Mouse (Mus musculus) adrenal gland, adult 18-20 months (tissue): ENCODE measurements around the gene Eps8. TPM values are rescaled to one million over a fixed set of nuclear protein-coding genes. Genes with fewer than 3 reads are reported as not detected.

Source experiments
- DNase-seq, 2 experiments: peaks; one replicate each; pipeline ENCODE4 v3.0.0; 2021 to 2022; ENCODE audit warnings: low spot score in 2 of 2
- total RNA-seq, 2 experiments: library from RNA; stranded (reverse); gene quantifications; 1 replicate in 1 of 2; 2 replicates in 1 of 2; pipeline ENCODE4 v1.2.3; 2021

The Eps8 gene
- total RNA-seq, 2 experiments from 2014 or later: 19.5 to 20.9 TPM

DNA sequence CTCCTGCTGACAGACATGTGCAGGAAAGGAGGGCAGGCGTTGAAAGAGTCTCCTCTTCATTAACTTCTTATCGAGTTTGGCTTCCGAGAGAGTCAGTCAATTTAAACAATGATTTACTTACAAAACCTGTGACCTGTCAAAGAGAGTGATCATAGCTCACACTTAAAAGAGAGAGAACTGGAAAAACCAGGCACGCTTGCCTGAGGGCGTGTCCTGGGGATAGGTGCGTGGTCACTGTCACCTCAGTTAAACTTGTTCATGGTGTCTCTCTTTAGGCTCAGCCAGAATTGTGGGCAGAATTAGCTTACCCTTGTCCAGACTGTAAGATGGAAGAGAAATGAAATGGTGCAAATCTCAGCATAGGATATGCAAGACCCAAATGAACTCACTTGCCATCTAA, 26.0 kb downstream of the Eps8 start:
- DNase-seq: no peak

DNA sequence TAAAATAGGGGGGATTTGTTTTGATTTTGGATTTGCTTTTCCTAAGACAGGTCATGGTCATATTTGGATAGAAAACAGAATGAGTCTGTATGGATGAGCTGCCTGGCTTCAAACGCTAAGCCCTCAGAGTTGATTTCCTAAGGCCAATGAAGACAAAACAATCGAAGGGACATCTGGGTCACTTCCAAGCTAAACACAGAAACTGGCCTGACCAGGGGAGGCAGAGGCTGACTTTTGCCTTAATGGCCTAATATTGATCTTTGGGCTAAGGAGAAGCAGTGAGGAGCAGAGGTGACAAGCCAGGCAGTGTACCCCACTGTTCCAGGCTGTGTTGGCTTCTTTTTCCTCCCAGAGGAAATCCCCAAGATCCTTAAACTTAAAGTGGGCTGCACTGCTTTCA, 33.7 kb downstream of the Eps8 start:
- no peak for DNase-seq

DNA sequence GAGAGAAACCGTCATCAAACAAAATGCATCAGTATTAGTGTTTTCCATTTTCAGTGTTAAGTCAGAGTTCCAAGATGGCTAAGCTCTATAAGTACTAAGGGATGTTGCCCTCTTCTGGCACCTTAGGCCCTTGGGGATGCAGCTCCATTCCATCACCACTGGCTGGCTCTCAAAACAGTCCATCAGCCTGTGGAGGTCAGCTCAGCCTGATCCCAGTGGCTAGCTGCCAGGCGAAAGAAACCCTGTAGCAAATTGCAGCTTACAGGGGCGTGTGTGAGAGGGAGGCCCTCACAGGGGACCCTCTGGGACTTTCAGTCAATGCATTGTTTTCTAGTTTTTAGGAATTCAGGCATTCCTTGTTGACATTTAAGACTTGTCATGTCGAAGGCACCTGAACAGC, 40.8 kb downstream of the Eps8 start:
- DNase-seq: no peak

DNA sequence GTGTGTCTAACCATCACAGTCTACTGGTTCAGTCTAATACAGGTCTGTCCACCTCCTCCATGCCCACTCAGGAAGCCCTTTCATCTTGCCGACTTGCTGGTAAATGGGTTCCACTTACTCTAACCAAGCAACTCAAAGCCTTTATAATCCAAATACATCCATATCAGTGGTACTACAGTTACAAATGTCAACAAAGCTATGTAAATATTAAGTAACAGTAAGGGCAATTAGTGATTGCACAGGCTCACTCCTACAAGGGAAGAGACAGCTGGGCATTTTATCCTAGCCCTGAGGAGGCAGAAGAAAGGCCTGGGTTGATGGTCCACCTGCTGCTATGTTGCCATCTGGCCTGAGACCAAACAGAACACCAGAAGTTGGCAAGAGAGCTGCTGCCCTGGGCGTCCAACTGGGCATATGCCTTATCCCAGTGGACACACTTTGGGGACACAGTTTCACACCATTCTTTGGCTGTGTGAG, 42.6 kb downstream of the Eps8 start:
- no peak for DNase-seq

DNA sequence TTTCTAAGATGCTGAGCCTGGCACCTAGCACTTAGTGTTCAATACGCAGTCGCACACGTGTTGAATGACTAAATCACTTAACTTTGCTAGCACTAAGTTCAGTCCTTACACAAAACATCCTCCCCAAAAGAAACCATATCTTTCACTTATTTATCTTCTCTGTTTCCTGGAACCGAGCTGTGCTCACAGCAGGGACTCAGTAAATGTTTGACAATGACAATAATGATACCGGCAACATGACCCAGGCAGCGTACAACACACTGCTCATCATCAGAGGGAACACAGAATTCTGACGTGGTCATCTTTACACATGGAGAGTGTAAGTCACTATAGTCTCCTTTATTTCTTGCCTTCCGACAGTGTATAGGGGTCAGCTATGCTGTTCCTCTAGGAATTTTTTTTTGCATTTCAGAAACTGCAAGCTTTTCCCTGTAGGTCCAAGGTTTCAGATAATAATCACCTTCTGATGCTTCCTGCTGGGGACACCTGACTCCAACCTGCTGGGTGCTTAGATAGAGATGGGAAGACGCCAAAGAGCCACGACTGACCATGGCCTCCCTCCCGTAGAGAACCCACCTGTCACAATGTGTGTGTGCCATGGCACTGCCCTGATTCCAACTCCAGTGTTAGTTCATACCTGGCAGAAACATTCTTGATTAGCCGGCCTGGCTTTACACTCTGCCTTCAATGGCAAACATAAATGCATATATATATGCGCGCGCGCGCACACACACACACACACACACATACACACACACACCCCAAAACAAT, 46.3 kb downstream of the Eps8 start:
- no peak for DNase-seq

DNA sequence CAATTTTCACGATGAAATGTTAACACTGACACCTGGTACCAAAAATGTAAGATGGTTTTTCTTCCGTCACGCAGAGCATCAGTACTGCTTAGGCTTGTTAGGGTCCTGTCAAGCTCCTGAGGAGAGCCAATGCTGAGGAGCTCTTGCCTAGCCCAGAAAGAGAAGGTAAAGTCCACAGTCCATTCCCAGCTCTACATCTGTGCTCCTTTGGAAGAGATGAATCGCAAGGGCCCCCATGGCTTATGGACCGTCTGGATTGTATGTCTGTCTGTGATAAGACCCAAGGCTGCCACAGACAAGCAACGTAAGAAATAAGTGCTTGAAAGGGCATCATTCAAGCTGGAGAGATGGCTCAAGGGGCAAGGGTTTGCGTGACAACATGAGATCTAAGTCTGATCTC, 48.1 kb downstream of the Eps8 start:
- DNase-seq: no peak

DNA sequence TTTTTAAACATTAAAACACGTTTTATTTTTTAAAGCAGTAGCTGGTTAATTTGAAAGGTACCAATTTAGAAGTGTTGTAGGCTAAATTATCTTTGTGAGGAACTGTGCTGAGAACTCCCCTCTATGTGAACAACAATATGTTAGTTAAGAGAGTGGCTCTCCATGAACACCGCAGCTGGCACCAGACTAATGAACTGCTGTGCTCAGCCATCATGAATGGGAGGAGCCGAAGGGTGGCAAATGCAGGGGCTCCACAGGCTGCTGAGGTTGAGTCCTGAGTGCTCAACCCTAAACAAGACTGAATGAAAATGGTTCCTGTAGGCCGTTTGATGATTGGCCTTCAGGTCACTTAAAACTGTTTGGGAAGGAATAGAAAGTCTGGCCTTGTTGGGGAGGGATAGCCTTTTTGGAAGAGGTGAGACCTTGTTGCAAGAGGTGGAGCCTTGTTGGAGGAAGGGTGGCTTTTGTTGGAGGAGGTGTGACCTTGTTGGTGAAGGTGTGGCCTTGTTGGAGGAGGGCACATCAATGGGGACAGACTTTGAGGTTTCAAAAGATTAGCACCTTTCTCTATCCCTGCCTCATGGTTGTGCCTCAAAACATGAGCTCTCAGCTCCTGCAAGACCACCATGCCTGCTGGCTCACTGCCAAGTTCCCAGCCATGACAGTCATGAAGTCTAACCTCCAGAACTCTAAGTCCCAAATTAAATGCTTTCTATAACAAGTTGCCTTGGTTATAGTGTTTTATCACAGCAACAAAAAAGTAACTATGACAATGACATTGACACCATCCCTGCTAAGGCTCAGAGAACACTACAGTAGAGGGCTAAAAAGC, 50.0 kb downstream of the Eps8 start:
- no peak for DNase-seq

DNA sequence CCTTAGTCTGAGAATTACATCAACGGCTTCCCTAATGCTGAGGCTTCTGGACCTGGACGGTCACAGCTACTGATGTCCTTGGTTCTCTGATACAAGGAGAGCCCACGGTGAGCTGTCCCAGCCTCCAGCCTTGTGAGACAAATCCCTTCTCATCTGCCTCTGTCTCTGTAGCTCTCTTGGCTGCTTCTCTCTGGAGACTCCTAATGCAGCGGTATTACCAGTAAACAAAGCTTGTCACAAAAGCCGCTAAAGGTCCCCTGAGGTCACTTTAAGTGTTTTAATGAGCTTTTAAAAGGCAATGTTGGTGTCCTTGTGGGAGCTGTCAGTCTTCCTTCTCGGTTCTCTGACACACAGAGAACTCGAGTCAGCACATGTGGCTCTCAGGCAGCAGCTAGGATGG, 56.4 kb downstream of the Eps8 start:
- no peak for DNase-seq

DNA sequence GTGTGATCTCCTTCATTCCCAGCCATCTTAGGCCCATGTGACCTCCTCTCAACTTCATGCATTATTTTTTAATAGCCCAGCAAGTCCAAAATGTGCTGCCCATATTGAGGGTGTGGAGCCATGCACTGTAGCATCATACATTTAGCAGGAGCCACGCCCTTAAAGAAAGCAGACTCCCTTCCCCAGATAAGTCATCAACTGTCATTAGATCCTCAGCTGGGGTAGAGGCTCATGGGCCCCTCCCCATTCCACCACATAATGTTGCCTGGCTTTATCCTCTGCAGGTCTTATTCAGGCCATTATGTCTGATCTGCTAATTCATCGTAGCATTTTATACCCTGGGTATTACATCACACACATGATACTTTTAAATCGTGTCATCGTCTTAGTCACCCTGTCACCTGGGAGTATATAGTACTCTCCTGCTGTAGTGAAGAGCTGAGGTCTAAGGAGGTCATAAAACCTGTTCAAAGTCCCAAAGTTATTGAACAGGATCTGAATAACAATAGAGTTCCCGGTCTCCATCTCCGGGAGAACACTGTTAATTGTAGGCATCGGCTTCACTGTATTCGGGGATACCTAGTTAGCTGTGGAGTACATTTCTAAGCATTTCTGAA, 57.1 kb downstream of the Eps8 start:
- no peak for DNase-seq

DNA sequence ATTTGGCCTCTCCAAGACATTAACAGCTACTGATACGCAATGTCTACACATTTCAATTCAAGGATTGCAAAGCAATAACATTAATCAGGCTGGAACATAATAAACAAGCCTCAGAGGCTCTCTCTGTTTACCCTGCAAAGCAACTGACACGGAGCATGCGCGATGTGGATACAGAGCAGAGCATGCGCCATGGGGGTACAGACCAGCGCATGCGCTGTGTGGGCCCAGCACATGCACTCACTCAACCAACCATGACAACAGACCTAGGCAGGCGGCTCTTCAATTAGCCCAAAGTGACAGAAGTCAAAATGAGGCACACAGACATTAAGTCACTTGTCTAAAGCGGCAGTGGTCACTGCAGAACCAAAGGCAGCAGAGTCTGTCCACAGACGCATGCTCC, 62.1 kb downstream of the Eps8 start:
- no peak for DNase-seq

DNA sequence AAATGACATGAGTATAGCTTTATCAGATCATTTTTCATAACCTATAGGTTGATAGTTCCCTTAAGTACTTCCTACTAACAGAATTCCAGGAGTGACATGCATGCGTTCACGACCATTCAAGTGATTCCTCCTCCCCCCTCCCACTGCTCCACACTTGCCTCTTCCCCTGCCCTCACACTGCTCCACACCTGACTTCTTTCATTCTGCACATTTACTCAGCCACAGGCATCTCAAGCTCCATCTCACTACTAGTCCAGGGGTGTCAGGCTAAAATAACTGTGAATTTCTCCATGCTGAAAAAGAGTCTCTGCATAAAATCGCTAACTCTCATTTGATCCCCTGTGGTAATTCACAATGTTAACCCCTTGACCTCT, 65.4 kb downstream of the Eps8 start:
- DNase-seq: no peak

DNA sequence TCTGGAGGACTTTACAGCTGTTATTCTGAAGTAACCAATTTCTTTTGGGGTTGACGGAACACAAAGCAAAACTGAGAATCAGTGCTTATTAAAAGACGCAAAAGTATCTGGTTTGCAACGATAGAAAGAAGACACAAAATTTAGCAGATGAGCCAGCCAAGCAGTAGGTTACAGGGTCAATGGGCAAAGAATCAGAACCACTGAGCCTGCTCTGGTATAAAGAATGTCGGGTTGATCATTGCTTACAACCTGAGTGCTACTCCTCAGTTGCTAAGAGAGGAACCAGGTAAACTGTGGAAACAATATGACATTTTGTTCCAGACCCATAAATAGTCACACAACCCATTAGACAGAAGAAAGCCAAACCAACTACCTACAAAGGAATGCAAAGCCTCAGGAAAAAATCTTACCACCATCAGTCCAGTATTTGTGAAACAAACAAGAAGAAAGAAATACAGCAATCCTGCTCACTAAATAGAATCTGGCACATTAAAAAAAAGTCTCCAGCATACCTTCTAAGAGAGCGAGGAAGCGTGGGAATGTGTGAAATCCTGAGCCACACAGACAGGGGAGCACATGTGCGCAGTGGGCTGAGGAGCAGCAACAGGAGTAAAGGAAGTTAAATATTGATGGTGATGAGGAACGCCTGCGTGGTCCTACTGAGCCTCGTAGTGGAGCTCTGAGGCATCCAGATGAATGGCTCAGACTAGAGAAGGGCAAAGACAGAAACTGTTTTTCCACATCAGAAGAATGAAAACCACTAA, 66.0 kb downstream of the Eps8 start:
- DNase-seq: no peak

DNA sequence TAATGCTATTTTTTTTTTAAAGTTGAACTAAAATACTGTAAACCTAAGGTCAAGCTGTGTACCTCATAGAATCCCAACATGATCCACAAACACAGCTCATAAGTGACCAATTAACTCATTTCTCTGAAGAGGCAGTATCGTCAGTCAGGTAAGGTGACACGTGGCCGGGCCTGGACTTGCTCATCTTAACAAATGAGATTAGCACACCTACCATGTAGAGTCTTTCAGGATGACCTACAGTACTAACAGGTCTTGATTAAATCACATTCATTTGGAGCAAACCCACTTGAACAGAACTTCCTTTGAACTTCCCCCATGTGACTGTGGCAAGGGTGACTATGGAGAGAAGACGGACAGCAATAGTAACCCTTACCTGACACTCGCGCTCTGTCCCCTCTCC, 66.8 kb downstream of the Eps8 start:
- no peak for DNase-seq

DNA sequence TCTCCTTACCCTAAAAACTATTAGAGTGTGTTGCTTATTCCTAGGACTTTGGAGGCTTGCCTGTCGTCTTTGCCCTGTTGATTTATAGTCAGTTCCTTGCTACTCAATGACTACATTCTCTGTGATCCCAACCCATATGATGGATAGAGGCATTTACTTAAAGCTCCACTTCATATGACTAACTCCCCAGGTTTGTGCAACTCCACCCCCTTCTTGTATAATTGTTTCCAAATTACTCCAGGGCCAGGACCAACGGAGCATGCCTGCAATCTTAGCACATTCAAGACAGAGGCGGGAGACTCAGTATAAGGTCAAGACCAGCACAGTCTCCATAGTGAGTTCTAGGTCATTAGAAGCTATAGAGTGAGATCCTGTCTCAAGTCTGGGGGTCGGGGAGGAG, 69.4 kb downstream of the Eps8 start:
- no peak for DNase-seq

DNA sequence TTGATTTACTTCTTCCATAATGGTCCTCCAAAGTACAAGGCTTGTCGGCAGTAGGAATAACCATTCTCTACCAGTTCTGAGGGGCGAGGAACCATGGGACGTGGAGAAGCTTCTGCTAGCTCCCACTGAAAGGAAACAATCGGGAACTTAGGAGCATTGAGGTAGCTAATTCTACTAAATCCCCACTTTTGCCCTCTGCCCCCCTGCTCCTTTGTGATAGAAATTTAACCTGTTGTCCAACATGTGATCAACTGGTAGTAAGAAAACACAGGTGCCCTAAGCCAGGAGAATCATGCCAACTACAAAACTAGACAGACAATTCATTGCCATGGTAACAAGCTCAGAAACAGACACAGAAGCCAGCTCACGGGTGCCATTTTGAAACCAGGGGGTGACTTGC, 71.6 kb downstream of the Eps8 start:
- no peak for DNase-seq

DNA sequence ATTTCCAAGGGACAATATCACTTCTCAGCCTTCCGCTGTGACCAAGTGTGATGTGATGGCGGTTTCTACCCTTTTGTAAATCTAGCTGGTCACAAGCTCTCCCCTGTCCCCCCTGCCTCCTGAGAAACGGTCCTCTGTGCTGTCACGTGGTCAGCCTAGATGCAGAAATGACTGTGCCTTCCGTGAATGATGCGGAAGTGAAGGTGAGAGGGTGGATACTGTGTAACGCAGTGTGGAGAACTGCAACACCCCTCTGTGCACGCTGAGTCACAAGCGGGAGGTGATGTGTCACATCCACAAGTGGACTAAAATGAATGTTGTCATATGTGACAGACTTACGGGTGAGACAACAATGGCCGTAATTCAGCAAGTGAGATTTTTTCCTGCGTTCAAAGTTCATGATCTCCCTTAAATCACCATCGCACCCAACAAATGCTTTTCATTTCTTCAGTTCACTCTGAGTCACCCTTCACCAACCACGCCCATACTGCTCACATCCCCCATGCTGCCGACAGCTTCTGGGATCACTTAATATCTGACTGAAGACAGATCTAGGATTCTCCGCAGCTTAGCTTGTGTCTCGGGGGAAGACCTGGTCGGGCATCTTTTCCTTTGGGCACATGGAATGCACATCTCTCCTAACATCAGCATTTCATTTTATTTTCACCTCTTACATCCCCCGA, 72.3 kb downstream of the Eps8 start:
- no peak for DNase-seq

DNA sequence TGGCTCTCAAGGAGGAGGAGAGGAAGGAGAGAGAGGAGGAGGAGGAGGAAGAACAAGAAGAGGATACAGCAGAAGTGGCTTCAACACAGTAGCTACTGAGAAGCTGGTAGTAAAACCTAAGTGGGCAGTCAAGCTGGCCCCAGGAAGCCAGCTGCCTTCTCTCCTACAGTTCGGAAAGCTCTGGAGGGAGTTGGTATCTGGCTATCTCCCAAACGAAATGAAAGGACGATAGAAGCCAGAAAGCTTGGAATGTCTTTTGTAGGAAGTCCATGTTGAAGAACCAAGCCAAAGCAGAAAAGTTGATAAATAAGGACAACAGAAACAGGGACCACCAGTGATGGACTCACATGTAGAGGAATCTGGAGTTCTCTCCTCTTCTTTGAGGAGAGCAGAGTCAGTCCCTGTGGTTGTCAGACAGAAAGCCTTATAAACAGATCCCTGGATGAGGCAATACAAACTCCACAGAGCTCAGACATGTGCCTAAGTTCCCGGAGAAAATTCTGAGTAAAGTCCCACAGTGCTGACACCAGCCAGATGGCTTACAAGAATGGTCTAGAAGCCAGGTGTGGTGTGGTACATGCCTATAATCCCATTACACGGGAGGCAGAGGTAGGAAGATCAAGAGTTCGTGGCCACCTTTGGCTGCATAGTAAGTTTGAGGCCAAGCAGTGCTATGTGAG, 73.2 kb downstream of the Eps8 start:
- no peak for DNase-seq

DNA sequence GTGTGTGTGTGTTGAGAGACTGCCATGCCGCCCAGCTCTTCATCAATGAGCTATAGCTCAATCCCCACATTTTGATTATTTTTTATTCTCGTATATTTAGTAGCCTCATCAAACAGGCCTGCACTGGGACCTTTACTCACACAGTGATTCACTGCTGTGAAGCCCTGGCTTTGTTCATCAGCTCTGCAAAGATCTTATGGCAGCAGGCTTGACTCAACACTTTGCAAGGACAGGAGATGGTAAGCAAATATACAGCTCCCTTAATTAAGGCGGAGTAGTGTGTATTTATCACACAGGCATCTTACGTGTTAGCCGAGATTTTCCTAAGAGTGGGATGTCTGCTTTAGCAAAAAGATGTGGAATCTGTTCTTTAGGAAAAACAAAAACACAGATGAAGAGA, 74.2 kb downstream of the Eps8 start:
- DNase-seq: no peak

DNA sequence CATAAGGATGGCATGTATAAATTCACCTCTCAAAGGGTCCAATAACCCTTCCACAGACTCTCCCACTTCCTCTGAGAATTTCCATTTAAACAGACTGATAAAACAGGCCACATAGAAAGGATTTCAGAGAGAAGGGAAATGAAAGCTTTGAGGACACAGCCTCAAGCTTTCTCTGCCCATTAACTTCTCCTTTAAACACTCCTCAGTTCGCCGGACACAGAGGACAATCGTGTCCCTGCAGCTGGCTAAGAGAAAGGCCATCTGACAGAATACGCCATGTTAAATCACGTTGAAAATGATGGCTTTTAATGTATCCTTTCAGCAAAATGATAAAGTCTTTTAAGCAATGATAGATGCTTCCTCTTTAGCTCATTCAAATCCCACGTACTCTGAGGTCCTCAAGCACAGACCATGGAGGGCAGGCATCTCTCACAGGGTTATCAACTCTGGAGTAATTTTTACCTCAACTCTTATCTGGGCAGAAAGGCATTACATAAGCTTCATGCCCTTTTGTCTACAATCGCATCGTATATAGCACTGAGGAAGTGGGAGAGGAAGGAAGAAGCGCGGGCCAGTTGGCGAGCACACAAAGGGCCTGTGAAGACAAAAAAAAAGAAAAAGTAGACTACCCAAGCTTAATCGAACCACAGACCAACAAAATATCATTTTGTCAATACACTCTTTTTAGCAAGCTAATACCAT, 77.9 kb downstream of the Eps8 start:
- DNase-seq: no peak

DNA sequence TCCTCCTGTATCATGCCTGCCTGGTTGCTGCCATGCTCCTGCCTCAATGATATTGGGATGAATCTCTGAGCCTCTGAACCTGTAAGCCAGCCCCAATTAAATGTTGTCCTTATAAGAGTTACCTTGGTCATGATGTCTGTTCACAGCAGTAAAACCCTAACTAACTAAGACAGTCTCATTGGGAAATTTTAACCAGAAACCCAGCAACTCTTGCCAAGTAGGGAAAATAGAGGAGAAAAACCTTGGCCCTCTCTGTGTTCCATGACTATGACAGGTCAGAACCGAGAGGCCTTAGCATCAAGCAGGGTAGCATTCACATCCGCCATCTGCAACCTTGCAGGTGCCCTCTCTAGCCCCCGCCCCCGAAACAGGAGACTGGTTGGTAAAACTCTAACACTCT, 78.6 kb downstream of the Eps8 start:
- DNase-seq: no peak
